Mouse (Mus musculus) heart, embryonic 15.5 days (tissue): ENCODE results near the gene Aldob. TPM values are rescaled to one million over a fixed set of nuclear protein-coding genes. Genes with fewer than 3 reads are reported as not detected.

Experiments
- polyA plus RNA-seq: library from polyadenylated mRNA; unstranded; fragments of >200 nt; fragmentation: Nextera tagmentation; extraction: Ambion mirVana; gene quantifications from 2 replicates; pipeline ENCODE4 v1.2.1, GENCODE M21; 2015

The Aldob gene
- polyA plus RNA-seq, 1 experiment from 2014 or later, result 0.40 TPM

Other genes with a start within 250 kb of the Aldob start
- not detected in 2 replicates for gene Acnat2, start 141.4 kb downstream of the Aldob start, polyA plus RNA-seq
- not detected in 2 replicates for gene Acnat1, start 75.6 kb downstream of the Aldob start, polyA plus RNA-seq
- gene Baat, start 43.0 kb downstream of the Aldob start, polyA plus RNA-seq, result not detected in 2 replicates
- gene Mrpl50, start 28.5 kb downstream of the Aldob start, polyA plus RNA-seq, result 52.9 and 61.3 TPM in 2 replicates
- 5.6 and 7.2 TPM in 2 replicates for gene Zfp189, start 28.4 kb downstream of the Aldob start, polyA plus RNA-seq
- gene Tmem246, start 48.3 kb upstream of the Aldob start, polyA plus RNA-seq, result 50.0 and 52.3 TPM in 2 replicates
- gene Rnf20, start 82.5 kb upstream of the Aldob start, polyA plus RNA-seq, result 23.2 TPM in 2 replicates
- gene Ppp3r2, start 132.5 kb upstream of the Aldob start, polyA plus RNA-seq, result not detected in 2 replicates